Mouse (Mus musculus): ENCODE results near the gene Plekhm3. TPM values are rescaled to one million over a fixed set of nuclear protein-coding genes. Genes with fewer than 3 reads are reported as not detected.

The Plekhm3 gene
- polyA plus RNA-seq, 1 experiment, result 2.7 TPM

DNA sequence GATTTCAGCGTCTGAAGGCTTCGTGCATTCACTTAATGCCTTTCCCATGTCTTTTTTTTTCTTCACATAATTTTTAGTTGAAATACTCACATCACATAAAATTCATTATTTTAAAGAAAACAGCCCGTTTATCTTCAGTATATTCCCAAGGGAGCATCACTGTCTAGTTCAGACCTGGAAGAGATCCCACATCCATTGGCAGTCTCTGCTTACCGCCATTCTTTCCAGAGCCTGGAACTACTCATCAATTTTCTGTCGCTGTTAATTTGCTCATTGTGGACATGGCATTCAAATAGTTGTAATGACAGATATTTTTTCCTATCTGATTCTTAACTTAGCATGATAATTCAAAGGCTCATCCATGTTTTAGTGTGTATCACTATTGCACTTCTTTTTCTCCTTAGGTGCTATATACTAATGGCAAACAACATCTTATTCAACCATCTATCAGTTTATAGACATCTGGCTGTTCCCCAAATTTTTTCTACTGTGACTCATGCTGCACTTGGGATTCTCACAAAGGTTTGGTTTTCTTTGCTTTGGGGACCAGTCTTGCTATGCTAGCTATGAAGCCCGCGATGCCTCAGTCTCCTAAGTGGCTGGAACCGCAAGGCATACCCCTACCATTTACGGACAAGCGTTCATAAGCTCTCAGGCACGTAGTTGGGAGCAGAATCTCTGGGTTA, 96.2 kb downstream of the Plekhm3 start:
- no peaks in the 10 kb centered on the region for H3K4me1 ChIP-seq (ENCODE audit: control insufficient read depth, insufficient read depth, low read length)
- H3K36me3 ChIP-seq (ENCODE audit: control insufficient read depth, insufficient read depth, low read length), result no peaks in the 10 kb centered on the region
- no peak overlapping the region for H3K27ac ChIP-seq (ENCODE audit: control insufficient read depth, insufficient read depth, low read depth, low read length)
- H3K27me3 ChIP-seq (ENCODE audit: control insufficient read depth, insufficient read depth, low read length), result no peaks in the 10 kb centered on the region
- no peak overlapping the region for H3K4me3 ChIP-seq (ENCODE audit: control insufficient read depth, low read depth, low read length)
- TF ChIP-seq CTCF (IDR thresholded peaks at IDR 0.05; ENCODE audit: control insufficient read depth, insufficient read depth, insufficient replicate concordance, low read depth, low read length) (no peak), POLR2A (IDR thresholded peaks at IDR 0.05; ENCODE audit: control insufficient read depth, low read depth, low read length) (no peak)

DNA sequence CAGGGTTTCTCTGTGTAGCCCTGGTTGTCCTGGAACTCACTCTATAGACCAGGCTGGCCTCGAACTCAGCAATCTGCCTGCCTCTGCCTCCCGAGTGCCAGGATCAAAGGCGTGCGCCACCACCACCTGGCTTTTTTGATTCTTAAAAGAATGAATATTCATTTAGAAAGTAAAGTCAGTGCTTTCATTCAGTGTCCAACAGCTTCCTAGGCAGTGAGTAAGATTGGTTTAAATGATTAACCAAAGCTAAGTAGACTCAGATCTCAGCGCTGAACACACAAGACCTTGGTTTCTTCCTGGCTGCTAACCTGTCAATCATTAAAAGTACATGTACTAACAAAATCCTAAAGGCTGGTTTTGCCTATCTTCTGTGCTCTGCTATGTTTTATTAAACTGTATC, 96.8 kb downstream of the Plekhm3 start:
- Histone ChIP-seq H3K27ac (ENCODE audit: control insufficient read depth, insufficient read depth, low read depth, low read length) (no peak overlapping the region), H3K36me3 (ENCODE audit: control insufficient read depth, insufficient read depth, low read length) (no peaks in the 10 kb centered on the region), H3K4me1 (ENCODE audit: control insufficient read depth, insufficient read depth, low read length) (no peaks in the 10 kb centered on the region), H3K4me3 (ENCODE audit: control insufficient read depth, low read depth, low read length) (no peak overlapping the region), H3K27me3 (ENCODE audit: control insufficient read depth, insufficient read depth, low read length) (no peaks in the 10 kb centered on the region)
- TF ChIP-seq POLR2A (IDR thresholded peaks at IDR 0.05; ENCODE audit: control insufficient read depth, low read depth, low read length) (no peak), CTCF (IDR thresholded peaks at IDR 0.05; ENCODE audit: control insufficient read depth, insufficient read depth, insufficient replicate concordance, low read depth, low read length) (no peak)

DNA sequence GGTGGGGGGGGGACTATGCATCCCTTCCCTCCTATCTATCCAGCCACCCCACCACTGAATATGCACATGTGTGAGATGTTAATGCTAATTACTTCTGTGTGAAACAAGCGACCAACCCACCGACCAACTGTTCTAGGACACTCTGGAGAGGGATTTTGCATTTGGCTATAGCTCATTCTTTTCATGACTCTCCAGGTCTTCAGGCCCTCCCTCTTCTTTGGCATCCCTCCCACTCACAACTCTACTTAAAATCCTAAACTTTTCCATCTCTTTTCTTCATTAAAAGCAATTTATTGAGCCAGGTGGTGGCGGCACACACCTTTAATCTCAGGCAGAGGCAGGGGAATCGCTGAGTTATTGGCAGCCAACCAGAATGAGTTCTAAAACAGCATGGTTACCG, 101.8 kb downstream of the Plekhm3 start:
- H3K27me3 ChIP-seq (ENCODE audit: control insufficient read depth, insufficient read depth, low read length), result no peaks in the 10 kb centered on the region
- no peak overlapping the region for H3K27ac ChIP-seq (ENCODE audit: control insufficient read depth, insufficient read depth, low read depth, low read length)
- no peaks in the 10 kb centered on the region; the same call in 1 of the 2 replicates for H3K4me1 ChIP-seq (ENCODE audit: control insufficient read depth, insufficient read depth, low read length)
- no peak overlapping the region for H3K4me3 ChIP-seq (ENCODE audit: control insufficient read depth, low read depth, low read length)
- TF ChIP-seq CTCF (IDR thresholded peaks at IDR 0.05; ENCODE audit: control insufficient read depth, insufficient read depth, insufficient replicate concordance, low read depth, low read length), result no peak
- no peak for TF ChIP-seq POLR2A (IDR thresholded peaks at IDR 0.05; ENCODE audit: control insufficient read depth, low read depth, low read length)
- H3K36me3 ChIP-seq (ENCODE audit: control insufficient read depth, insufficient read depth, low read length), result no peaks in the 10 kb centered on the region

DNA sequence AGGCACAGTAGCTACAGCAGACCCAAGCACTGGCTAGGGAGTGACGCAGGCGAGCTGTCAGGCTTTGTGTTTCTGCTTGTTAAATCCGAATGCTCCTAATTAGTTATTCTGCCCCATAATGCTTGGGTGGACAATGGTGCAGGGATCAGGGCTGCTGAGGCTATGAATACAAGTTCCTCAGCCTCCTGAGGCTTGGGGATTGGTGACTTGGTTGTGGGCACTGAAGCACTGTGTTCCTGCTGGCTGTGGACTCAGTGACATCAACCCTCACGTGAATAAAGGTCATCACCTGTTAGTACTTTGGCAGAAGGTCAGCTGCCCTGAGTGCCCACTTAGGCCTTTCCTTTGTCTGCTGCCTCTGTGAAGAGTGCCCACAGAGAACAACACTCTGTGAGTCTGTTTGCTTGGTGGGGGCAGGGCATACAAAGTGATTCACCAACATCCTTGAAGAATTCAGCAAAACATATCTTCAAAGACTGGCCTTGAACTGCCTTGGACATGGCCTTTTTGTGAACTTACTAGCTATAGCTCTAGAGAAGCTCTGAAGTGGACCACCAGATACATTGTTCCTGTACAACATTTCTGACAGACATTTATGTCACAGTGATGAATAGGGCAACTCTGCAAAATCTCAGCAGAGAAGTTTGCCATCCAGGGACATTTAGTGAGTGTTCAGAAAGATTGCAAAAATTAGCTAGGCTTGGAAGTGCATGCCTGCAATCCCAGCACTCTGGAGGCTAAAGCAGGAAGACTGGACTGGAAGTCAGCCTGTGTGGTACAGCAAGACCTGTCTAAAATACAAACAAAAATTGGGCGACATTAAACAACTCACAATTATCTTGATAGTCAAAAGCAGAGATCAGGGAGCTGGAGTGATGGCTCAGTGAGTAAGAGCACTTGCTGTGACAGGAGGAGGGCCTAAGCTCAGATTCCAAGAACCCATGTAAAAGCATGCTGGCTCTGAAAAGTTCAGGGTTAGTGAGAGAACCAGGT, 102.6 kb downstream of the Plekhm3 start:
- no peaks in the 10 kb centered on the region; the same call in 1 of the 2 replicates for H3K4me1 ChIP-seq (ENCODE audit: control insufficient read depth, insufficient read depth, low read length)
- no peaks in the 10 kb centered on the region for H3K36me3 ChIP-seq (ENCODE audit: control insufficient read depth, insufficient read depth, low read length)
- no peak overlapping the region for H3K27ac ChIP-seq (ENCODE audit: control insufficient read depth, insufficient read depth, low read depth, low read length)
- H3K27me3 ChIP-seq (ENCODE audit: control insufficient read depth, insufficient read depth, low read length), result no peaks in the 10 kb centered on the region
- H3K4me3 ChIP-seq (ENCODE audit: control insufficient read depth, low read depth, low read length), result no peak overlapping the region
- TF ChIP-seq POLR2A (IDR thresholded peaks at IDR 0.05; ENCODE audit: control insufficient read depth, low read depth, low read length), result no peak
- TF ChIP-seq CTCF (IDR thresholded peaks at IDR 0.05; ENCODE audit: control insufficient read depth, insufficient read depth, insufficient replicate concordance, low read depth, low read length), result no peak

DNA sequence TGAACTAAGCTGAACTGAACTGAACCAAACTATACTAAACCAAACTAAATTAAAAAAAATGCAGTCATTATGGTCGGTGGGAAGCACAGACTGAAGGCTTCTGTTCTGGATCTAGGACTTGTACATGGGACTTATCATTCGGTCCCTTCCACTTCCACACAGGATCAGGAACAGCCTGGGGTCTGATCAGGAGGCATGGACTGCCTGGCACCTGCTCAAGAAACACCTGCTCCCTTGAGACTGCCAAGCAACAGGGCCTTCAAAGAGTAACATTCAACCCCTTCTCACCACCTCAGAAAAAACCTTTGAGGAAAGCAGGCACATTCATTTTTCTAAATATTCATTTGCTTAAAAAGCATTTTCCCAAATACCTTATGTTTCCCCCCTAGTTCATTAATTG, 103.4 kb downstream of the Plekhm3 start:
- no peak overlapping the region for H3K27ac ChIP-seq (ENCODE audit: control insufficient read depth, insufficient read depth, low read depth, low read length)
- TF ChIP-seq CTCF (IDR thresholded peaks at IDR 0.05; ENCODE audit: control insufficient read depth, insufficient read depth, insufficient replicate concordance, low read depth, low read length) (no peak), POLR2A (IDR thresholded peaks at IDR 0.05; ENCODE audit: control insufficient read depth, low read depth, low read length) (no peak)
- no peaks in the 10 kb centered on the region for H3K27me3 ChIP-seq (ENCODE audit: control insufficient read depth, insufficient read depth, low read length)
- no peaks in the 10 kb centered on the region for H3K36me3 ChIP-seq (ENCODE audit: control insufficient read depth, insufficient read depth, low read length)
- H3K4me1 ChIP-seq (ENCODE audit: control insufficient read depth, insufficient read depth, low read length), result no peaks in the 10 kb centered on the region; the same call in 1 of the 2 replicates
- H3K4me3 ChIP-seq (ENCODE audit: control insufficient read depth, low read depth, low read length), result no peak overlapping the region

DNA sequence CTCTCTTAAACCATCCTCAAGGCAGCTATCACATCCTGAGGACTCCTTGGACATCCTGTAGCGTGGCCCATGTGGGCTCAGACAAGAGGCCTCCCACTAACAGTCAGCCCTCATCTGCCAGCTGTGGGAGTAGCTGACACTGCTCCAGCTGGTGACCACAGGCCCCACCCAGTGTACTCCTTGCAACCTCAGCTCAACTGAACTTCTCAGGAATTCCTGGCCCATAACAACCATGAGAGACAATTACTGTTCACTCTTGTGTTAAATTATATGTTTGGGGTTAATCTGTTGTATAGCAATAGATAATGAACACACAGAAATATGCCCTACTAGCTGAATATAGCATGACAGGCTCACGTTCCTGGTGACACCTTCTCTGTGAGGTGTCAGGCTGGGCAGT, 104.4 kb downstream of the Plekhm3 start:
- TF ChIP-seq CTCF (IDR thresholded peaks at IDR 0.05; ENCODE audit: control insufficient read depth, insufficient read depth, insufficient replicate concordance, low read depth, low read length) (no peak), POLR2A (IDR thresholded peaks at IDR 0.05; ENCODE audit: control insufficient read depth, low read depth, low read length) (no peak)
- H3K27ac ChIP-seq (ENCODE audit: control insufficient read depth, insufficient read depth, low read depth, low read length), result no peak overlapping the region
- no peaks in the 10 kb centered on the region for H3K36me3 ChIP-seq (ENCODE audit: control insufficient read depth, insufficient read depth, low read length)
- H3K27me3 ChIP-seq (ENCODE audit: control insufficient read depth, insufficient read depth, low read length), result no peaks in the 10 kb centered on the region
- H3K4me3 ChIP-seq (ENCODE audit: control insufficient read depth, low read depth, low read length), result no peak overlapping the region
- no peaks in the 10 kb centered on the region; the same call in 1 of the 2 replicates for H3K4me1 ChIP-seq (ENCODE audit: control insufficient read depth, insufficient read depth, low read length)

DNA sequence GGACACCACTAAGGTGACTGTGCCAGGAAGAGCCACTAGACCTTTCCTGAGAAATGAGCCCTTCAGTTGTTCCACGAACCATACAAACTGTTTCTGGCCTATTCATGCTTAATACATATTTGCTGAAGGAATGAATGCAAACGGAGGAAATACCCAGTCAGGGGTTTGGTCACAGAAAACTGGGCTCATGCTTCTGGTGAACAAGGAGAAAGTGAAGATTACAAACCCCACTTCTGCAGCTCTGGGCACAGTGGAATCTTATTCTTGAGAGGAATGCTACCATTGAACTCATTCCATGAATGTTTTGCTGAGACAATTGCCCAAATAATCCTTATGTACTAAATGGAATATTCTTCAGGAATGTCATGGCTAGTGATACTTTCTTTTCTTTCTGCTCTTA, 106.3 kb downstream of the Plekhm3 start:
- no peaks in the 10 kb centered on the region for H3K36me3 ChIP-seq (ENCODE audit: control insufficient read depth, insufficient read depth, low read length)
- H3K4me1 ChIP-seq (ENCODE audit: control insufficient read depth, insufficient read depth, low read length), result no peaks in the 10 kb centered on the region; the same call in 1 of the 2 replicates
- TF ChIP-seq CTCF (IDR thresholded peaks at IDR 0.05; ENCODE audit: control insufficient read depth, insufficient read depth, insufficient replicate concordance, low read depth, low read length) (no peak), POLR2A (IDR thresholded peaks at IDR 0.05; ENCODE audit: control insufficient read depth, low read depth, low read length) (no peak)
- no peak overlapping the region for H3K27ac ChIP-seq (ENCODE audit: control insufficient read depth, insufficient read depth, low read depth, low read length)
- H3K4me3 ChIP-seq (ENCODE audit: control insufficient read depth, low read depth, low read length), result no peak overlapping the region
- H3K27me3 ChIP-seq (ENCODE audit: control insufficient read depth, insufficient read depth, low read length), result no peaks in the 10 kb centered on the region

Data from testis, adult 2 months (tissue).